Mouse (Mus musculus): ENCODE results near the gene Sdhaf3.

Sdhaf3 gene

GRCm38 (mm10) chr6:7069463-7069862, 113.7 kb downstream of the Sdhaf3 start:
- DNase-seq: no peak

DNA sequence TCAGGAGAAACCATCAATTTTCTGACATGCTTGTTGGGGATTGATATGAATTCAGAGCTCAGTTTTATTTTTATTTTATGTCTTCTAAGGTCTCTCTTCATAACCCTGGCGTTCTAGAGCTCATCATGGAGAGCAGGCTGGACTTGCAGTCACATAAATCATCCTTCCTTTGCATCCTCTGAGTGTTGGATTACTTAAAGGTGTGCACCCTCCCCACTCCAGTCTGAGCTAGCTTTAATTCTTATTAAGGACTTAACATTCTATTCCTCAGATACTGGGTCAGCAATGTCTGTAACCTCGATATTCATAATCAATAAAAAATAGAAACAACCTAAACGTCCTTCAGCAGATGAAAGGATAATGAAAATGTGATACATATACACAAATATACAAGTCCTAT, 126.2 kb downstream of the Sdhaf3 start:
- DNase-seq: no peak

DNA sequence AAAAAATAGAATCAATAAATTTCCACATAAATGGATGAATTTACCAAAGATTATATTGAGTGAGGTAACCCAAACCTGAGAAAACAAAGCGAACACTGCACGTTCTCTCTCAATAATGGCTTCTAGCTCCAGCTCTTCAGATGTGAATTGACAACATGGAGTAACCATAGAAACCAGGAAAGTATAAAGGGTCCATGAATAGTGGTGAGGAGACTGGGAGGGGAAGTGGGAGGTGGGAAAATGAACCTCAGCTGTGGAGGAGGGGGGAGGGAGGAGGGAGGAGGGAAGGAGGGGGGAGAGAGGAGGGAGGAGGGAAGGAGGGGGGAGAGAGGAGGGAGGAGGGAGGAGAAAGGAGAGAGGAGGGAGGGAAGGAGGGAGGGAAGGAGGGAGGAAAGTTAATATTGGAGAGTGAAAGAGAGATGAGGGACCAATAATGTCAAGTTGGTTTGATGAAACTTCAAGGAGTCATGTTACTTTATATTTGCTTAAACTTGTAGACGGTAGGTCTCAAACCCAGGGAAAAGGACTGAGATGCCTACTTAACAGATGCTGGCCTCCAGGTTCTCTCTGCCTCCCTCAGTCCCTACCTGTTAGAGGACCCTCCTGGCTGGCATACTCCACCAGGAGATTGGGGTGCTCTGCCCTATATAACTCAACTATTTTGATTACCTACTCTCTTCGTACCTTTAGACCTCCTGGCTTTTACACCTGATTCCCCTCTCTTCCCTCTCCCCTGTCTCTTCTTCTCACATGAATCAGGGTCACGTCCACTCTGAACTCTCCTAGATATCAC, 126.9 kb downstream of the Sdhaf3 start:
- no peak for DNase-seq

DNA sequence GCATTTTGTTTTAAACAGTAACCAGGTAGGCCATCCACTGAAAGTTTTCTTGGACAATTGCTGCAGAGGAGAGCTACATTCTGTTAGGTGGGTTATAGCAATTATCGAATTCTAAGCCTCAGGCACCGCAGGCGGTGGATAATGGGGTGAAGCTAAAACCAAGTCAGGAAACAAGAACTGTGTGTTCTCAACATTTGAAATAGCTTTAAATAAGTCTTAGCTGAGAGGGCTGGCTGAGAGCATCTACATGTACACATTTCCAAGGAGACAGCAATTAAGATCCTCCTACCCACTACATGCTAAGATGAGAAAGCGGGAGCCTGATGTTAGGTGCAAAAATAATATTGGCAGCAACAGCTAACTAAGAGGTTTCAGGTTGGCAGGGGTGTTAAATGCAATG, 127.9 kb downstream of the Sdhaf3 start:
- no peak for DNase-seq

DNA sequence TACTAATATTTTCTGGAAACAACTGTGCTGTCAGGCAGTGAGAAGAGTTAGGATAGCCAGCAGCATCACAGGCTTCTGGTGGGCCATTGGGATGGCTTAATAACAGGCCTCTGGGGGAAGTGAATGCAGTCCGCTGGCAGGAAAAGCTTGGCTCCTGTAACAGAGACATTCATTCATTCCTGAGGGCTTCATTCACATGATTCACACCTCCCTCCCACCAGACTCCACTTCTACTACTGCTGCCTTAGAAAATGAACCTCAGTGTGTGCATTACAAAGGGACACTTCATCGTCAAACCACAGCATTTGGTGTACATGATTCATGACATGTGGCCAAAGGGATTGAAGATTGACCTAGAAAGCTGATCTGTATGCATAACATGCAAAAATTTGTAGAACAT, 128.6 kb downstream of the Sdhaf3 start:
- DNase-seq: no peak

- DNase-seq: no peak
These were observed 129.7 kb downstream of the Sdhaf3 start for GRCm38 (mm10) chr6:7085506-7085905.

GRCm38 (mm10) chr6:7092094-7092493, 136.3 kb downstream of the Sdhaf3 start:
- no peak for DNase-seq

Data from cerebellum, adult 9-10 months (tissue).